Mouse (Mus musculus) heart, postnatal 14 days (tissue): ENCODE data around the gene Ndufa13. TPM values are rescaled to one million over a fixed set of nuclear protein-coding genes. Genes with fewer than 3 reads are reported as not detected.

Experiments used
- DNase-seq, 2 experiments: peaks; one replicate each; pipeline ENCODE4 v3.0.0; 2021 to 2022
- intact Hi-C: fragments of 180-260 bp; cut with DNase I; formaldehyde crosslinking; loops from one replicate; pipeline ENCODE4 v1.15.1; 2025
- total RNA-seq, 2 experiments: library from RNA; stranded (reverse); gene quantifications; 2 replicates each; pipeline ENCODE4 v1.2.3; 2021

Gene Ndufa13
- total RNA-seq, 2 experiments from 2014 or later = 404 to 405 TPM

DNA sequence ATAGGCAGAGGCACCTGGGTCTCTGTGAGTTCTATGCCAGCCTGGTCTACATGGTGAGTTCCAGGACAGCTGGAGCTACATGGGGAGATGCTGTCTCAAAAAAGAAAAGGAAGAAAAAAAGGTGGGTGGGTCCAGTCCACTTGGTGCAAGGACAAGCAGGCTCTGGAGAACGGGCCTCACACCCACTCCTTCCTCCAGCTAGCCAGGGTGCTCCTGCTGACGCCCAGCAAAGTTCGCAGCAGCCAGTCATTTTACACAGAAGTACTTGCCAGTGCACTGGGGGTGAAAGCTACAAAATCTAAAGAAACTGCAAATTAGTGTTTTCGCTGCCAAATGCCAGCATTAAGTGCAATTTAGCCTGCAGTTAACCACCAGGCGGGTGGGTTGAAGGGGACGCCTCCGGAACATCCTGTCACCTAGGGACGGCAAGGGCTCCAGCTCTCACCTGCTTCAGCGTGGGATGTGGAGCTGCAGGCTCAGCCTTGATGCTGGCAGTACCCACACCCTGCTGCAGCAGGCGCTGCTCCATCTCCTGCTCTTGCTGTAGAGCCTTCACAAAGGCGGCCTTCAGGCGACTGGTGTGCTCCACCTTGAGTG, 10.2 kb upstream of the Ndufa13 start:
- intact Hi-C loops = no loop called here
- DNase-seq = no peak

DNA sequence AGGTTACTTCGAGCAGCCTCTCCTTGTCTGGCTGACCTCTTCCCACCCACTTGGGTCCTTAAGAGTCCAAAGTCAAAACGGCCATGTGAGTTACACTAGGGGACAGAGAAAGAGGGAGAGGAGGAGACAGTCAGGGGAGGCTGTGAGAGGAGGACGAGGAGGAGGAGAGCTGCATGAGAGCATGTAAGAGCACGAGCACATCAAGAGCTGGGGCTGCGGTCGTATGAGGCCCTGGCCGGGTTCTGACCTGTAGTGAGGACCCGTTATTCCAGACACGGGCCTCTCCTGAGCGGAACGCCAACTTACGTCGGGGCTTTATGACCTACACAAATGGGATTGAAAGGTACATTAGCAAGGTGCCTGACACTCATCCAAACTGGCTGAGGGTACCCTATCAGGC, 9.6 kb upstream of the Ndufa13 start:
- no peak for DNase-seq
- intact Hi-C loops = no loop called here

DNA sequence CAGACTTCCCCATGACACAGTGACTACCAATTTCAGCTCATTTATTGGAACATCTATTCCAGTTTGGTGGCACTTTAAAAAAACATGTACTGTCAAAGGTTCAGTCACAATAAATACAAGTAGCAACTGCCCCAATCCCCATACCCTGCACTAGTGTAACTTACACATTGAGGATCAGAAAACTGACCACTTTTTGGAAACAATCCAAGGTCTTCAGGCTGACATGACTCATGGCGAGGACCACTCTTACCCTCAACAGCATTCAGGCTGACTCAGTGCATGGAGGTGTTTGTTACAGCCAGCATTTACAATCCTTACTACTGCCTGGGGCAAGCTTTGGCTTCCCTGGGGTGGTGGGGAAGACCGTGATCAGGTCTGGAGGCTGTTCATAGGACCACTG, 4.7 kb upstream of the Ndufa13 start:
- DNase-seq = no peak
- intact Hi-C loops = no loop called here

DNA sequence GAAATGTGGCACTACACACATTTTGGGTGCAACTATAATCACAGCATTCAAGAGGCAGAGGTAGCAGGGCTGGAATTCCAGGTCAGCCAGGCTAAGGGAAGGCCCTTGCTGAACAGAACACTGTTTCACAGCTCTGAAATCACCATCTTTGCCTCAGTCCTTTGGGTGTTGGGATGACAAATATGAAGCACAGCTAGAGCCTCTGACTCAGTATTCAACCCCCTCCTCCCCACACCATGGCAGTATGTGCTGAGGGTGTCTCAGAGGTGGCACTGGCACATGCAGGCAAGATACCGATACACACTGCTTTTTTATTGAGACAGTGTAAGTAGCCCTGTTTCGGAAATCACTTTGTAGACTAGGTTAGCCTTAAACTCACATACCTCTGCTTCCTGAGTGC, 3.9 kb upstream of the Ndufa13 start:
- intact Hi-C loops = no loop called here

DNA sequence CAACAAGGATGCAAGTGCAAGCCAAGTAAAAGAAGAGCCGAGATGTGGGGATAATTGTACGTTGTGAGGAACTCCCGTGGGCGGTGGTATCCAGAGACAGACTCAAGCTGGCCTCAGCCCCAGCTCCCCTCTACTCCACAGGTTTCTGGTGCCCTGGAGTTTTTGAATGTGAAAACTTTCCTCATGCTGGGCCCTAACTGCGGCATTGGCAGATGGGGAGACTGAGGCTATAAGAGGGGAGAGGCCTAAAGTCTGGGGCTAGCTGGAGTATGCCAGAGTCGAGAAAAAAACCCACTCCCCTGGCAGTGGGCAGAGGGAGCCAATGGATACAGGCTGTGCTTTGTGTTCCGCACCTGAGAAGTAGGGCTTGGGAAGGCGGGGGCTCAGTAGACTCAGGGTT, 1.7 kb upstream of the Ndufa13 start:
- intact Hi-C loops = no loop called here
- DNase-seq = no peak

More for the DNA sequence above, 3.9 kb upstream of the Ndufa13 start:
- DNase-seq = no peak

DNA sequence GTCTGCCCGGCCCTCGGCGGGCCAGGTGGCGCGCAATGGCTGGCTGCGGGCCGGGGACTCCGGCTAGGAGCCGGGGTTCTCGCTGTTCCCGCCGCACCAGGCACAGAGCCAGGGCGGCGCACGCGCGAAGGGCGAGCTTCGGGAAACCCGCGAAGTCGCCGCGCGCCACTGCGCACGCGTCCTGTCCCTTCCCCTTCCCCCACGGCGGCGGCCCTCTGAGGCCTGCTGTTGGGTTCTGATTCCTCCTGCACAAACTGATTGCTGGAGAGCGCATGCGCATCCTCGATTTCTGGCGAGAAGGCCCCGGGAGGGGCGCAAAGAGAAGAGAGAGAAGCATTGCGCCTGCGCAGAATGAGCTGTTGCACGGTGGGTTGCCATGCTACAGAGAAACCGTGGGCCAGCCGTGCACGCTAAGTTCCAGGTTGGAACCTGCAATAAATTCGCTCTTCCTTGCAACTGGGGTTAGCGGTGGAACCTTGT, 745 bp upstream of the Ndufa13 start:
- peak; percentile 98 to 99 for DNase-seq
- intact Hi-C loops = no loop called here

DNA sequence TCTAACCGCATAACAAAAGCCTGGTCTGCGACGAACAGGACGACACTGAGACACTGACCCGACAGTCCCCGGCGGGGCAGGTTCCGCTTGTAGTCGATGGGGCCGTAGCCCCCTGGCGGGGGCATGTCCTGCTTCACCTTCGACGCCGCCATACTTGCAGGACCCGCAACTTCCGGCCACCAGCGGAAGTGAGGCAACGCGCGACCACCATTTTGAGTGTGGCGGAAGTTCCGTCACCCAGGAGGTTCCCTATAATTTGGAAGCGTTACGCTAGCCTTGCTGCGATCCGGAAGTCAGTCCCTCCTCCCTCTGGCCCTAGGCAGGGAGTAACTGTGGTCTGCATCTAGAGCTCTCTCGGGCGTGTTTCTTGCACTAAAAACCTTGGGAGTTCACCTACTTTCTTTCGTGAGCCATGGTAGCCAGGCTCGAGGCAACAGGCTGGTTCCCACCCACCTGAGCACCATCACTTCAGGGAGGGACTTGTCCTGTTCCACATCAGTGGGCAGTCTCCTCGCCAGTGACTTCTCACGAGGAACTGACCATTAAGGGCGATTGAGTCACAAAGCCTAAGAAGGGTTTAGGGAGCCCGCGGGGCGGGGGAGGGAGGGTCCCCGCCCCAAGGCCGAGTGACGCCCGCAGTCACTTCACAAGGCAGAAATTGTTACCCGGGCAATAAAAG, 735 bp downstream of the Ndufa13 start:
- DNase-seq = peak; percentile 97 to 99
- intact Hi-C loops = no loop called here

DNA sequence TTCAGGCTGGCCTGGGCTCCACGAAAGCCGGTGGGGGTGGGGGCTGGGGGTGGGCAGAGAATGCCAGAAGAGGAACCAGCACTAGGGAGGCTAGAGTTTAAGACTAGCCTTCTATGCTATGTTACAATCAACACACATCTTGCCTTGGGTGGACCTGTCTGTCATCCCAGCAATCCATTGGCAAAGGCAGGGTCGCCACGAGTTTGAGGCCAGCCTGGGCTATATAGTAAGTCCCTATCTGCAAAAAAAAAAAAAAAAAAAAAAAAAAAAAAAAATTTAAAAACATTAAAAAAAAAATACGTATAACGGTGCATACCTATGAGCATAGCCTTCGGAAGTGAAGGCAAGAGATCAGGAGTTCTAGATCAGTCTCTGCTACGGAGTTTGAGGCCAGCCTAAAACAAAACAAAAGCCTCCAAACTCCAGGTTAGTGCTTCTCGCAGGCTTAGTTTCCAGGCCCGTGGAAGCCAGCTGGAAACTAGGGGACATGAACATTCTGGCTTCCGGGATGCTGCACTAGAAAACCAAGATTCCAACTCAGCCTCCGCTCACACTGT, 1.4 kb downstream of the Ndufa13 start:
- DNase-seq = no peak
- intact Hi-C loops = no loop called here

DNA sequence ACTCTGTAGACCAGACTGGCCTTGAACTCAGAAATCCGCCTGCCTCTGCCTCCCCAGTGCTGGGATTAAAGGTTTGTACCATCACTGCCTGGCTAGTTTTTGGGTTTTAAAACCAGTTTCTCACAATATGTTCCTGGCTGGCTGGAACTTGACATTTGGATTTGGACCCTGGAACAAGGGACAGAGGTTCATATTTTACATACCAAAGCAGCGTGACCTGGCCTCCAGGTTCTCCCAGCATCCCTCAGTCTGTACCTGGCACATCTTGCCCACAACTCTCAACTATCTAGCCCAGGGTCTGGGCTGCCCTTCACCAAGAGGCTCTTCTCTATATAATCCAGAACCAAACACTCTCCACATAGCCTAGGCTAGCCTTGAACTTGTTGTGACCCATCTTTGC, 2.5 kb downstream of the Ndufa13 start:
- intact Hi-C loops = loop anchor here (10.0 kb wide), 1 partner anchor 275 kb away; the partner anchor contains the start of gene Zfp868

DNA sequence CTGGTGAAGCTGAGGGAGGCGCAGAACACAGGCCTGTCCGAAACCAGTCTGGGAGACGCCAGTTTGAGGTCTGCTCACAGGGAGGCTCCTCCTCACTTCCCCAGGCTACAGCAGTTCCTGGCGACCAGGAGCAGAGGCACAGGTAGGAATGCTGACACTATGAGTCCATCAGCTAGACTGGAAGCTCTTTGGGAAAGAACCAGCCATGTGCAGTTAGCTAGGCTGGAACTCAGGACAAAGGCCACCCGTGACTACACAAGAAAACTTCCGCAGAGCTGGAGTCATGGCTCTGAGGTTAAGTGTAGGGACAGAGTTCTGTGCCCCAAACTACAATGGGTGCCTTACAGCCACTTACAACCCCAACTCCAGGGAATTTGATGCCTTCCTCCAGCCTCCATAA, 4.5 kb downstream of the Ndufa13 start:
- no peak for DNase-seq
- intact Hi-C loops = loop anchor here (10.0 kb wide), 1 partner anchor 273 kb away; the partner anchor contains the start of gene Zfp868

More for the DNA sequence above, 2.5 kb downstream of the Ndufa13 start:
- no peak for DNase-seq

DNA sequence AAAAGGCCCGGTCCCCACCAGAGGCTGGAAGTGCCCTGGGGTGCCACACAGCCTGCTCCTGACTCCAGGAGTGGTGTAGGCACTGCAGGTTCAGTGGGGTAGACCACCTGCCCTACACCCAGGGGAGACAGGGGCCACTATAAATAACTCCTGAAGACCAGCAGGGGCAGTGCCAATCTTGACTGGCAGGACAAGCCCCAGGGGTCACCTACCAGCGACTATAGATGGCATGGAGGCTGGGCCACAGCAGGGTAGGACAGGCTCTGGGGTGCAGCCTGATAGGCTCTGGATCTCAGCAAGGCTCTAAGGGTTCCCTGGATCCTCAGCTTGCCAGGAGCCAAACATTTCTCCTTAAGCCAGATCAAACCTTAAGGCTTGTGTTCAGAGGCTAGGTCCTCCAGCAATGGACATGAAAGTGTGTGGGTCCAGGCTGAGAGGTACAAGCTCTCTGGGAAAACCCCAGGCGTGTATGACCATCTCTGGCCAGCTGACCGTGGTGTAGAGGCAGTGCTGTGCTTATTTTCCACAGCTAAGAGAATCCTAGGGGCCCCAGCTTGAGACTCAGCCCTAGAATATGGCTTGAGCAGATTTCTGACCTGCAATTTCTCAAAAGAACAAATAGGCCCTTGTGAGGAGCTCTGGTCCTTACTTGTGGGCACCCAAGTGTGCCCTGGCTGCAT, 6.4 kb downstream of the Ndufa13 start:
- no peak for DNase-seq
- intact Hi-C loops = loop anchor here (10.0 kb wide), 1 partner anchor 271 kb away; the partner anchor contains the start of gene Zfp868

DNA sequence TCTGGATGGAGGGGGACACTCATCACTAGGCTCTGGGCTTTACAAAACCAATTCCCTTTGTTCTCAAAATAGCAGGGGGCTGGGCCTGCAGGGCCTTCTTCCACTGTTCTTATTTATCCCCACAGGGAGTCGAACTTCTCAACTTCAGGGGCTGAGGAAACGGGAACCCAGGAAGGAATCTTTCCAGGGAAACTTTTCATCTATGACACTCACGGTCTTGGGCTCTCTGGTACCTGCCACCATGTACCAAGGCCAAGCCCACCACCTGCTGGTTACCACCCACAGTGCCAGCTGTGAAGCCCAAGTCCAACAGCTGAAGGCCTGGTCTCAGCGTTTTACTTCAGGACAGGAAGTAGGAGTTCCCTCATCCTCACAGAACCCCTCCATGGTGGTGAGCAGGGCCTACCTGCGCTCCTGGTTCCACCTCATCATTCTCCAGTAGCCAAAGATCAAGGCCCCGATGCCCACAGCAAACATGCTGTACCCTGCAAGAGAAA, 7.5 kb downstream of the Ndufa13 start:
- no peak for DNase-seq
- intact Hi-C loops = loop anchor here (10.0 kb wide), 1 partner anchor 270 kb away; the partner anchor contains the start of gene Zfp868

DNA sequence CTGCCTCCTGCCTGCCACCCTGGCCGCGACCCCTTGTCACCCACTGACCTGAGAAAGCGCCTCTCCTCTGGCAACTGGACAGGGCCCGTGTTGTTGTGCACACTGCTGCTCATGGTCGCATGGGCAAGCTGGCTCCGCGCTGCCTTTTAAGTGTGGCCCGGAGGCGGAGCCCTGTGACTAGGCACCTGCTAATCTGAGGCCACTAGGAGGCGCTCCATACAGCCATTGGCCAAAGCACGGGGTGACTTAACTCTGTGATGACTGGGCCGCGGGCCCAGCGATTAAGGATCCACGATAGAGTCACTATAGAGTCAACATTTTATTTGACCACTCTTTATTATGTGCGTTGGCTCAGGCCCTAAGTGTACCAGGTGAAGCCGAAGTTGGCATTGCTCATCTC, 8.5 kb downstream of the Ndufa13 start:
- intact Hi-C loops = loop anchor here (10.0 kb wide), 1 partner anchor 269 kb away; the partner anchor contains the start of gene Zfp868
- peak; percentile 41 to 76 for DNase-seq

DNA sequence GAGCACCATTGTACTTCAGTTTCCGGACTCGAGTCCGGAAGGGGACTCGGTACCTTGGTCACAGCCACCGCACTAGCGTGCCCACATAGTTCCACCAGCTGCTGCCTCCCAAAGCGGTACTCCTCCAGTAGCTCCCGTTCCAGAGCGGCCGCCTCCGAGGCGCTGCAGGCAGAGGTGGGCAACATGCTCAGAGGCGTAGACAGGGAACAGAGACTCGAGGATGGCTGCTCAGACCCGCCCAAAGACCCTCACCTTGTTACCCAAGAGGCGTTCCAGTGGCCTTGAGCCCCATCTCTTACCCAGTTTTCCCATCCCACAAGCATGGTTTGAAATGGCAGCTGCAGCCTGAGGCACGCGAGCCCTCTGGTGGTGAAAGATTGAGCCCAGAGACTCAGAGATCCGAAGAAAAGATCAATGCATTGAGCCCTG, 11.5 kb downstream of the Ndufa13 start:
- intact Hi-C loops = loop anchor here (10.0 kb wide), 1 partner anchor 266 kb away; the partner anchor contains the start of gene Zfp868
- DNase-seq = peak in 1 of 2 experiments; percentile 62

DNA sequence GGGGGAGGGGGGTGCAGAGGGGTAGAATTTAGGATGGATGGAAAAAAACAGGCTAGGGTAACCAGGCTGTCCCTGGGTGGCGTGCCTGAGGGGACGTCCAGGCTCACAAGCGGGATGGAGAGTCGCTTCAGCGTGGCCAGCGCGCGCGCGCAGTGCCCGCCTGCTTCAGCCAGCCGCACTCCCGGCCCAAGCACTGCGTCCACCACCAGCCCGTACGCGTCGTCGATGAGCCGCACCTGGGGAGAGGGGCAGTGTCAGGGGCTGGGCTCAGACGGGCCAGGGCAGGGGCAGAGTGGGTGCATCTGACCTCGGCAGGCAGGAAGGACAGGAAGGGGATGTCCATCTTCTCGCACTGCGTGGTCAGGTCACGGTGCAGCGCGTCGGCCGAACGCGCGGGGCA, 13.5 kb downstream of the Ndufa13 start:
- intact Hi-C loops = loop anchor here (2.0 kb wide), 1 partner anchor 14 kb away; no protein-coding TSS in a partner anchor
- no peak for DNase-seq

DNA sequence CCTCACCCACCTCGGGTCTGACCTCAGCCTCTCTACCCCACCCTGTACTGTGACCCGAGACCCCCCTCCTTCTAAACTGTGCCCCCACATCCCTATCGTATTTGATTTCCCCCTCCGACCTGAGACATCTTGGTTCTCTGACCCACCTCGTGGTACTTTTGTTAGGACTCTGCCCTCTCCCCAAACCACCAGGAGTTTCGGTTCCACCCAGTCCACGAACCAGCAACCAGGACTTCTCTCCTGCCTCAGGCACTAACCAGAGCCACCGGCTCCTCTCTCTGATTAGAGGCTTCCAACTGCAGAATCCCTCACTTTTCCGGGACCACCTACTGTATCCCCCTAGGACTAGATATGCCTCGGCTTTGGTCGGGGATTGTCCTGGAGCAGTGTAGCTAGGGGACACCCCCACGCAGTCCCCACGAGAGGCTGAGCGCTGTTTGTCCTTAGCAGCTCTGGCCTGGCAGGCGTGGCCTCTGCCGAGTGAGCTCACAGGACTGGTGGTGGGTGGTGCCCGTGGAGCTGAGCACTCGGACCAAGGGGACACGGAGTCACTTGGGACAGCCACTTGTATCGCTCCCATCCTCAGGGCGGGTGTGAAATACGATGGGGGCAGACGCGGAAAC, 14.0 kb downstream of the Ndufa13 start:
- intact Hi-C loops = loop anchor here (2.0 kb wide), 1 partner anchor 14 kb away; no protein-coding TSS in a partner anchor
- peak in 1 of 2 experiments; percentile 39 for DNase-seq

DNA sequence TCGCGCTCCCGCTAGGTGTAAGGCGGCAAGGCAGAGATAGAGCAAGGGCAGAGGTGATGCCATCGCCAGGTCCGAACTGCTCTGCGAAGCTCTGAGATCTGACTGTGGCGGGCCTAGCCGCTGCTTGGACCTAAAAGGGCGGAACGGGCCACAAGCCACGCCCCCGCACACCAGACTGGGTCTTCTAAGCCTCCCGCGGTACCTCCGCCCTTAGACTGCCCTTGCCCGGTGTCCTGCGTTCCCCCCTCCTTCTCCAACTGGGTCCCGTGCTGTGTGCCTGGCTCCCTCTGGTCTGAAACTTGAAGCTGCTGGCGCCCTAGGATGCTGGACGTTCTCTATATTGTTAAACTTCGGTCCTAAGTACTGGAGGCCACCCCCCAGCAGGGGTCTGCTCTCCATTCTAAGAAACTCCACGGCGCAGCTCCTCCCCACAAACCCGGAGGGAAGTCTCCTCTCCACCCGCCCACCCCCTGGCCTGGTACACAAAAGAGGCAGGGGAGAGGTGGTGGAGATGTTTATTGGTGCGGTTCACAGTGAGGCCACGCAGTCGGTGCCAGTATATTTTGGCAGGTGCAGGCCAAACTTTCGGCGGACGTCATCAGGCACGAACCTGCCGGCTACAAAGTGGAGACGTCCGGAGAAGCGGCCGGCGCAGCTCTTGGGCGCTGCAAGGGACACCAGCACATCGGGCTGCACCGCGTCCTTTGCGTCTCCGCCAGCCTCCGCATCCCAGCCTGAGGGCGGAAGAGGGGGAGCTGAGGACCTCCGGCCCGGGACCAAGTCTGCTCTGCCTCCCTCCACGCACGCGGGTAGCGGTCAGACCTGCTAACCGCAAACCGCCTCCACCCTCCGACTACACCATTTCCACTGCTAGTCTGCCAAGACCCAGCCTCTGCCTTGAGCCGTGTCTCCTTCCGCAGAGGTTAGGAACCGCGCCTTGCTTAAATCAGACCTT, 14.8 kb downstream of the Ndufa13 start, which contains the start of gene Cilp2:
TSS of gene Cilp2 (minus strand) at position 399 of the 955 bp plus-strand sequence.
- DNase-seq = peak; percentile 45
- intact Hi-C loops = loop anchor here (2.0 kb wide), 1 partner anchor 13 kb away; no protein-coding TSS in a partner anchor

DNA sequence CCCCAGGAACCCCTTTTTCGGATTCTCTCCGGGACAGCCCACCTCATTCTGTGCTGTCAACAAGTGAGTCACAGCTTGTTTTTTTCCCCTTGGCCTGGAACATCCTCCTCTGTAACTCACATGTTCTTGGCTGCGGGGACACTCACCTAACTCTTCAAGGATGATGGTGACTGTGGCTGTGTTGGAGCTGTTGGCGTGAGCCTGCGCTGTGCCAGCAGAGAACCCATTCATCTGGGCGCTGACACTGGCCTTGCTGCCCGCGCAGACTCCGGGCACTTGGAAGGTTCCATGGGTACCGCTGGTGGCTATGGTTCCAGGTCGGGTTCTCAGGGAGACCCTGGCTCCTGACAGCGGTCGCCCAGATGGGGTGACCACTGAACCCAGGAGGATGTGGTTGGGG, 18.2 kb downstream of the Ndufa13 start:
- DNase-seq = no peak
- intact Hi-C loops = no loop called here
